Mouse (Mus musculus) CH12.LX (cell line): ENCODE data around the gene Hmcn1. TPM values are rescaled to one million over a fixed set of nuclear protein-coding genes. Genes with fewer than 3 reads are reported as not detected.

Source experiments
- DNase-seq: peaks from one replicate; pipeline ENCODE4 v3.0.0-alpha.2; 2013; ENCODE audit errors: extremely low read depth
- H3K27ac ChIP-seq: 2 replicates; pipeline ENCODE4 v1.5.1; 2012; ENCODE audit warnings: low read depth, mild to moderate bottlenecking, control low read depth, moderate library complexity; ENCODE audit not compliant: insufficient read depth
- H3K27me3 ChIP-seq: replicated peaks from 2 replicates; pipeline ENCODE3; 2012; ENCODE audit warnings: inconsistent platforms
- H3K36me3 ChIP-seq, 2 experiments: replicated peaks in 1 of 2; 2 replicates each; pipeline versions ENCODE3 to v1.6.1; 2012; ENCODE audit warnings: inconsistent platforms in 1 of 2, low read length in 1 of 2, mild to moderate bottlenecking in 1 of 2, mixed read lengths in 1 of 2, moderate library complexity in 1 of 2; ENCODE audit not compliant: control insufficient read depth in 1 of 2, insufficient read depth in 1 of 2
- H3K4me1 ChIP-seq, 2 experiments: 2 replicates each; pipeline ENCODE4 v1.6.1; 2012; ENCODE audit warnings: inconsistent platforms in 1 of 2, moderate library complexity in 1 of 2; ENCODE audit not compliant: insufficient read depth in 2 of 2, control insufficient read depth in 1 of 2
- H3K4me2 ChIP-seq: 2 replicates; pipeline ENCODE4 v1.6.1; 2012; ENCODE audit warnings: low read depth, mild to moderate bottlenecking, control low read depth; ENCODE audit not compliant: poor library complexity, insufficient read depth, severe bottlenecking
- H3K4me3 ChIP-seq, 3 experiments: fragments of 150-350 bp in 1 of 3; sonication (generic) in 1 of 3; replicated peaks in 1 of 3; 2 replicates each; pipeline versions ENCODE3 to v1.5.1; 2011 to 2012; ENCODE audit warnings: low read depth in 2 of 3, low read length in 2 of 3, mild to moderate bottlenecking in 2 of 3, moderate library complexity in 2 of 3, control low read depth in 1 of 3, improper control_type of control experiment in 1 of 3, inconsistent platforms in 1 of 3, mixed read lengths in 1 of 3; ENCODE audit not compliant: poor library complexity in 1 of 3
- H3K79me2 ChIP-seq: replicated peaks from 2 replicates; pipeline ENCODE4 v1.6.1; 2012; ENCODE audit warnings: mild to moderate bottlenecking, moderate library complexity; ENCODE audit not compliant: control insufficient read depth, poor library complexity, insufficient read depth, severe bottlenecking; ENCODE audit errors: extremely low read depth
- H3K9ac ChIP-seq: 2 replicates; pipeline ENCODE4 v1.6.1; 2012; ENCODE audit warnings: low read depth, mild to moderate bottlenecking, control low read depth, moderate library complexity; ENCODE audit not compliant: insufficient read depth
- H3K9me3 ChIP-seq: replicated peaks from 2 replicates; pipeline ENCODE3; 2012; ENCODE audit warnings: low read length, inconsistent platforms, mixed read lengths
- BHLHE40 ChIP-seq: IDR thresholded peaks from 2 replicates; pipeline ENCODE4 v1.6.1; 2011; ENCODE audit warnings: mild to moderate bottlenecking, low read depth, low read length, improper control_type of control experiment
- CTCF ChIP-seq, 2 experiments: IDR thresholded peaks in 1 of 2; conservative IDR thresholded peaks in 1 of 2; 2 replicates each; pipeline ENCODE4 v1.5.1; 2011 to 2012; ENCODE audit warnings: low read depth in 2 of 2, low read length in 2 of 2, improper control_type of control experiment in 1 of 2, inconsistent platforms in 1 of 2, mild to moderate bottlenecking in 1 of 2, moderate library complexity in 1 of 2
- EP300 ChIP-seq: IDR thresholded peaks from 2 replicates; pipeline ENCODE4 v1.6.1; 2011; ENCODE audit warnings: low read length, improper control_type of control experiment
- ETS1 ChIP-seq: conservative IDR thresholded peaks from 2 replicates; pipeline ENCODE4 v1.6.1; 2012; ENCODE audit warnings: low read depth, mild to moderate bottlenecking, inconsistent platforms, low read length, improper control_type of control experiment, moderate library complexity
- GABPA ChIP-seq: IDR thresholded peaks from 2 replicates; pipeline ENCODE4 v1.6.1; 2012; ENCODE audit warnings: low read depth, low read length, improper control_type of control experiment, inconsistent platforms; ENCODE audit not compliant: insufficient replicate concordance
- JUN ChIP-seq: IDR thresholded peaks from 2 replicates; pipeline ENCODE4 v1.6.1; 2011; ENCODE audit warnings: low read depth, mild to moderate bottlenecking, low read length, improper control_type of control experiment, moderate library complexity; ENCODE audit not compliant: insufficient read depth
- JUND ChIP-seq: conservative IDR thresholded peaks from 2 replicates; pipeline ENCODE4 v1.6.1; 2011; ENCODE audit warnings: low read depth, low read length, improper control_type of control experiment
- KAT2A ChIP-seq: IDR thresholded peaks from 2 replicates; pipeline ENCODE4 v1.6.1; 2012; ENCODE audit warnings: low read length, improper control_type of control experiment, inconsistent platforms; ENCODE audit not compliant: insufficient replicate concordance
- MAX ChIP-seq: IDR thresholded peaks from 2 replicates; pipeline ENCODE4 v1.6.1; 2011; ENCODE audit warnings: low read length, improper control_type of control experiment
- MAZ ChIP-seq: IDR thresholded peaks from 2 replicates; pipeline ENCODE4 v1.6.1; 2012; ENCODE audit warnings: low read depth, mild to moderate bottlenecking, inconsistent platforms, low read length, improper control_type of control experiment, moderate library complexity
- MXI1 ChIP-seq: IDR thresholded peaks from 2 replicates; pipeline ENCODE4 v1.6.1; 2011; ENCODE audit warnings: mild to moderate bottlenecking, low read depth, low read length, improper control_type of control experiment
- MYC ChIP-seq: IDR thresholded peaks from 2 replicates; pipeline ENCODE4 v1.6.1; 2011; ENCODE audit warnings: low read depth, mild to moderate bottlenecking, improper control_type of control experiment, low read length
- NRF1 ChIP-seq: IDR thresholded peaks from 2 replicates; pipeline ENCODE4 v1.6.1; 2014; ENCODE audit warnings: low read depth, mild to moderate bottlenecking, inconsistent platforms, low read length, improper control_type of control experiment, moderate library complexity
- POLR2AphosphoS2 ChIP-seq: IDR thresholded peaks from 2 replicates; pipeline ENCODE4 v1.6.1; 2011; ENCODE audit warnings: low read depth, low read length, improper control_type of control experiment
- RAD21 ChIP-seq: IDR thresholded peaks from 2 replicates; pipeline ENCODE4 v1.6.1; 2011; ENCODE audit warnings: low read depth, mild to moderate bottlenecking, low read length, improper control_type of control experiment, moderate library complexity
- SMC3 ChIP-seq: IDR thresholded peaks from 2 replicates; pipeline ENCODE4 v1.6.1; 2011; ENCODE audit warnings: low read depth, low read length, improper control_type of control experiment
- TBP ChIP-seq: conservative IDR thresholded peaks from 2 replicates; pipeline ENCODE4 v1.6.1; 2011; ENCODE audit warnings: low read depth, low read length, improper control_type of control experiment
- ZC3H11A ChIP-seq: IDR thresholded peaks from 2 replicates; pipeline ENCODE4 v1.6.1; 2012; ENCODE audit warnings: low read depth, mild to moderate bottlenecking, inconsistent platforms, low read length, improper control_type of control experiment
- ZKSCAN1 ChIP-seq: IDR thresholded peaks from 2 replicates; pipeline ENCODE4 v1.6.1; 2012; ENCODE audit warnings: low read depth, inconsistent platforms, low read length, improper control_type of control experiment, borderline replicate concordance
- ZMIZ1 ChIP-seq: IDR thresholded peaks from 2 replicates; pipeline ENCODE4 v1.6.1; 2012; ENCODE audit warnings: low read depth, mild to moderate bottlenecking, inconsistent platforms, low read length, improper control_type of control experiment
- ZNF384 ChIP-seq: IDR thresholded peaks from 2 replicates; pipeline ENCODE4 v1.6.1; 2012; ENCODE audit warnings: low read depth, low read length, improper control_type of control experiment, inconsistent platforms
- dilution Hi-C: fragments of 300-500 bp; cut with MboI; formaldehyde crosslinking; loops from 2 replicates; pipeline ENCODE4 v1.14.3; 2020; ENCODE audit warnings: low sequenced_read_pairs; ENCODE audit not compliant: extremely low pct_unique_long_range_greater_than_20kb, extremely low pct_ligation_motif_present
- in situ Hi-C: fragments of 300-500 bp; cut with MboI; formaldehyde crosslinking; loops from 3 replicates; pipeline ENCODE4 v1.14.3; 2019; ENCODE audit warnings: low sequenced_read_pairs, low pct_ligation_motif_present, low pct_unique_long_range_greater_than_20kb, mixed read lengths
- polyA plus RNA-seq: library from polyadenylated mRNA; unstranded; fragments of >175 nt; gene quantifications from 2 replicates; pipeline ENCODE4 v1.2.1, GENCODE M21; 2012; ENCODE audit warnings: low read depth; ENCODE audit not compliant: insufficient read length
- total RNA-seq, 2 experiments: library from RNA; depleted of rRNA; stranded (reverse); fragments of 300-350 nt in 1 of 2; fragments of >200 nt in 1 of 2; gene quantifications; 2 replicates each; pipeline ENCODE4 v1.2.3; 2012 to 2014

Gene Hmcn1
- total and polyA plus RNA-seq, 3 experiments = under 0.01 to 0.04 (median 0.01) TPM

DNA sequence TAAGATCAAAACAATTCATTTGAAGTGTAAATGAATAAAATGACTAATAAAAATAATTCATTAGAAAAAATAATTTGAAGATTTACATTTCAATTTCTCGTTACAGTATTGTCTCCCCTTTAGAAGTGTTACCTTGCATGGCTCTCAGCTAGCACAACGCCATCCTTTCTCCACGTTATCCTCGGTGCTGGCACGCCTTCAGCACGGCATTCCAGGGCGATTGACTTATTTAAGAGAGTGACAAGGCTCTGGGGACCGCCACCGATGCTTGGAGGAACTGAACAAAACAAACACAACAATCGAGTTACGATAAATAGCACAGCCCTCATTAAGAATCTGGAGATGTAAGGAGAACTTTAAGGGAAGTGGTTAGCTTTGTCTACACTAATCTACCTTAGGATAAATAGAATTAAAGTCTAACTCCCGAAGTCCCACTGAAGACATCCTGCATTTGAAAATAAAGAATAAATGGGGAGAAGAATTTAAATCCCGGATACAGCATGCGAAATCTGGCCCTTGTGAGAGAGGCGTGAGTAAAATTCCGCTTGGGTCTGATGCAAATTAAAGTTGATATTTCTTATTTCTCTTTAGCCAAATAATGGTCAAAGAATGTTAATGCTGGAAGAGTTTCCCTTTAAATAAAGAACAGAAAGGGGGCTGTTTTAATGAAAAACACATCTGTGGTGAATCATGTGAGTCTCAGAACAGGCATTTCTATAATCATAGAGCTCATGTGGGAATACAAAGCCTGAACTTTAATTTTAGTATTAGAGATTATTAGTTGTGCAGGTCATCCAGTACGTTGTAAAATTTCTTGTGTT is 362.0 kb downstream of the Hmcn1 start:
- dilution Hi-C loops = no loop called here
- DNase-seq = no peak
- H3K4me1 ChIP-seq = no peaks in the 10 kb centered on the region; a peak in 1 of 4 replicates
- in situ Hi-C loops = no loop called here
- no peak for TF ChIP-seq MAX
- no peak for TF ChIP-seq TBP
- TF ChIP-seq ZKSCAN1 = no peak
- no peak for TF ChIP-seq ZMIZ1
- no peaks in the 10 kb centered on the region for H3K79me2 ChIP-seq
- no peak overlapping the region for H3K4me3 ChIP-seq
- no peaks in the 10 kb centered on the region for H3K36me3 ChIP-seq
- H3K9me3 ChIP-seq = no peaks in the 10 kb centered on the region
- H3K9ac ChIP-seq = no peak overlapping the region
- H3K4me2 ChIP-seq = no peak overlapping the region
- no peaks in the 10 kb centered on the region for H3K27me3 ChIP-seq
- no peak overlapping the region for H3K27ac ChIP-seq

DNA sequence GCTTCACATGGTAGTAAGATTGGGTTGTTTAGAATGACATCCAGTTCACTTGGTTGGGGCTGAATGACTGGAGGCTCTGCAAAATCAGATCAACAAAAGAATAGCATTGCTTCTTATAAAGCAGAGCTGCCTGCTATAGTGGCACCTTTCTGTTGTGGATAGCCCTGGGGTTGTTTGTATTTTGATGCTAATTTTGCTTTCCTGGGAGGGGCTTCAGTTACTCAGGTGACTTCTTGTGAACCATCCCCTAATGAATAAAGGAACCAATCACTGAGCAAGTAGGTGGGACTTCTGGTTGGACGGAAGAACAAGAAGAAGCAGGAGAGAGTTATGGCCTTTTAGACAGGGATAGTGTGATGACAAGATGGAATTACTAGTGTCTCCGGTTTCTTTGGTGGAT is 370.0 kb downstream of the Hmcn1 start:
- no peak for TF ChIP-seq TBP
- TF ChIP-seq ZMIZ1 = no peak
- TF ChIP-seq RAD21 = no peak
- no peak for TF ChIP-seq ZC3H11A
- TF ChIP-seq GABPA = no peak
- TF ChIP-seq MXI1 = no peak
- no peak for TF ChIP-seq POLR2AphosphoS2
- TF ChIP-seq JUND = no peak
- TF ChIP-seq CTCF (conservative IDR thresholded peaks at IDR 0.05 in 1 of 2, IDR thresholded peaks at IDR 0.05 in 1 of 2; ENCODE audit: low read depth in 2 of 2, low read length in 2 of 2) = no peak
- TF ChIP-seq JUN = no peak
- no peak for TF ChIP-seq MAZ
- TF ChIP-seq NRF1 = no peak
- TF ChIP-seq EP300 = no peak
- no peak for TF ChIP-seq SMC3
- TF ChIP-seq ETS1 = no peak
- TF ChIP-seq ZKSCAN1 = no peak
- no peak for TF ChIP-seq ZNF384
- no peak for TF ChIP-seq MYC
- TF ChIP-seq BHLHE40 = no peak
- TF ChIP-seq KAT2A = no peak
- TF ChIP-seq, all 38 proteins: peak for 0
- no peaks in the 10 kb centered on the region for H3K79me2 ChIP-seq
- H3K9me3 ChIP-seq = no peaks in the 10 kb centered on the region
- H3K27me3 ChIP-seq = no peaks in the 10 kb centered on the region
- no peaks in the 10 kb centered on the region for H3K36me3 ChIP-seq
- no peak overlapping the region for H3K27ac ChIP-seq
- H3K4me2 ChIP-seq = no peak overlapping the region
- H3K9ac ChIP-seq = no peak overlapping the region
- in situ Hi-C loops = no loop called here
- DNase-seq = no peak
- dilution Hi-C loops = no loop called here
- H3K4me3 ChIP-seq = no peak overlapping the region
- H3K4me1 ChIP-seq = peaks cover 0 to 3% of the 10 kb centered on the region in 2 experiments; a peak in 2 of 4 replicates
